Mouse (Mus musculus) hindbrain, embryonic 11.5 days (tissue): ENCODE measurements around the gene Ephb2. TPM values are rescaled to one million over a fixed set of nuclear protein-coding genes. Genes with fewer than 3 reads are reported as not detected.

Source experiments
- ATAC-seq: fragments of 200-750 bp; cut with Nextera tagmentation; 2 replicates; pipeline ENCODE4 v1.8.0; 2017; ENCODE audit warnings: mild to moderate bottlenecking, moderate TSS enrichment, moderate library complexity; ENCODE audit not compliant: low FRiP score
- DNase-seq: peaks from one replicate; pipeline ENCODE4 v3.0.0-alpha.2; 2015; ENCODE audit warnings: low spot score
- H3K27ac ChIP-seq: fragments of 300-500 bp; sonication (generic); 2 replicates; pipeline ENCODE4 v1.5.1; 2014; ENCODE audit warnings: mild to moderate bottlenecking, low read depth, low read length
- H3K27me3 ChIP-seq: fragments of 300-500 bp; sonication (generic); 2 replicates; pipeline ENCODE4 v1.6.1; 2014; ENCODE audit warnings: mild to moderate bottlenecking, low read length, moderate library complexity, mixed read lengths; ENCODE audit not compliant: control insufficient read depth, insufficient read depth
- H3K36me3 ChIP-seq: fragments of 300-500 bp; sonication (generic); 2 replicates; pipeline ENCODE4 v1.6.1; 2014; ENCODE audit warnings: mild to moderate bottlenecking, low read length, moderate library complexity, mixed read lengths; ENCODE audit not compliant: control insufficient read depth, insufficient read depth
- H3K4me1 ChIP-seq: fragments of 300-500 bp; sonication (generic); replicated peaks from 2 replicates; pipeline ENCODE4 v1.6.1; 2014; ENCODE audit warnings: low read length, mixed read lengths; ENCODE audit not compliant: control insufficient read depth, insufficient read depth
- H3K4me2 ChIP-seq: fragments of 300-500 bp; sonication (generic); replicated peaks from 2 replicates; pipeline ENCODE4 v1.6.1; 2014; ENCODE audit warnings: mild to moderate bottlenecking, low read depth, low read length
- H3K4me3 ChIP-seq: fragments of 300-500 bp; sonication (generic); 2 replicates; pipeline ENCODE4 v1.5.1; 2014; ENCODE audit warnings: low read depth, low read length
- H3K9ac ChIP-seq: fragments of 300-500 bp; sonication (generic); 2 replicates; pipeline ENCODE4 v1.6.1; 2014; ENCODE audit warnings: low read depth, low read length
- H3K9me3 ChIP-seq: fragments of 300-500 bp; sonication (generic); 2 replicates; pipeline ENCODE4 v1.6.1; 2016; ENCODE audit warnings: low read length; ENCODE audit not compliant: control insufficient read depth
- WGBS: fragments of 180-500 bp; shearing (Covaris S2); extraction: QIAGEN DNeasy Blood & Tissue Kit; methylation state at CpG from one replicate; pipeline ENCODE4 v1.1.7; 2014; 5-methylcytosine and 5-hydroxymethylcytosine counted together
- polyA plus RNA-seq: library from polyadenylated mRNA; unstranded; fragments of >200 nt; fragmentation: Nextera tagmentation; extraction: Ambion mirVana; gene quantifications from 2 replicates; pipeline ENCODE4 v1.2.1, GENCODE M21; 2014

Gene Ephb2
- polyA plus RNA-seq, 1 experiment from 2014 or later, result 18.5 TPM

DNA sequence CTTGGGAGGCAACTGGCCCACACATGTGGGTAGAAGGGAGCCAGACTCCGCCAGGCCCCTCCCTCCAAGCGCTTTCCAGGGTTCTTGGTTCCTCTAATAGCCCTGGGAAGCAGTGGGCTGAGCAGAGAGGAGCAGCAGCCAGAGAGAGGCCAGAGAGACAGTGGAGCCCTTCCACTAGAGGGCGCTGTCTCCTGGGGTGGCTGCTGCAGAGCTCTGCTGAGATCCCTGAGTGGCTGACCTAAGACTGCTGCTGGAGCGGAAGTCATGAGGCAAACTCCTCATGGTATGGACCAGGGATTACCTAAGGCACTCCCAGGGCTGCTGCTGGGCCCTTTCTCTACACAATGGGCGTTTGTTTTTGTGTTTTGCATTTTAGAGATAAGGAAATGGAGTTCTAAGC lies 20.4 kb downstream of the Ephb2 start:
- H3K4me3 ChIP-seq, result no peak overlapping the region
- DNase-seq (no peak), ATAC-seq (no peak)
- no peak overlapping the region for H3K27ac ChIP-seq
- no peaks in the 10 kb centered on the region for H3K27me3 ChIP-seq
- H3K36me3 ChIP-seq, result no peaks in the 10 kb centered on the region
- peaks cover 22% of the 10 kb centered on the region for H3K4me1 ChIP-seq
- no peak overlapping the region for H3K9ac ChIP-seq
- WGBS, result 76% methylated on average over 5 of the region's 5 CpGs
- H3K9me3 ChIP-seq, result no peaks in the 10 kb centered on the region
- H3K4me2 ChIP-seq, result no peak overlapping the region

- Histone ChIP-seq H3K4me2 (no peak overlapping the region), H3K9ac (no peak overlapping the region), H3K4me1 (peaks cover 15% of the 10 kb centered on the region), H3K4me3 (no peak overlapping the region), H3K36me3 (no peaks in the 10 kb centered on the region), H3K27ac (no peak overlapping the region; the same call in 1 of the 2 replicates), H3K9me3 (no peaks in the 10 kb centered on the region), H3K27me3 (no peaks in the 10 kb centered on the region)
- 68% methylated on average over 4 of the region's 4 CpGs for WGBS
- ATAC-seq, result no peak
- no peak for DNase-seq
Observed at GRCm38 (mm10) chr4:136812543-136812942, 23.2 kb downstream of the Ephb2 start.

DNA sequence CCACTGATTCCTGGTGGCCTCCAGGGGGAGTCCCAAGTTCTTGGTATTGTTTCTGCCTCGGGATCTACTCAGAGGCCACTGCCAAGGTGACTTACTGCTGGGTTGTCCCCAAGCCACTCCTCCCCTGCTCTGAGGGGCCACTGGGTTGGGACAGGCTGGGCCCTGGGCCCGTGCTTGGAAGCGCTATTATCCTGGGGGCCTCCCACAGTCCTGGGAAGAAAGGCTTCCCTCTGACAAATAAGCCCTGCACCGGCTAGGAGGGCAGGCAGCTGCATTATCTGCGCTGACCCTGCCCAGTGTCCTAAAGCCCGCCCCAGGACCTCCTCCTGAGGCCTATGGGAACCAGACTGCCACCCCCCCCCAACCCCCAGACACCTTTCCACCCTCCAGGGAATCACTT lies 24.2 kb downstream of the Ephb2 start:
- ATAC-seq, result no peak; the same call in 1 of the 2 replicates
- Histone ChIP-seq H3K27me3 (no peaks in the 10 kb centered on the region), H3K36me3 (no peaks in the 10 kb centered on the region), H3K27ac (peak overlapping the region; percentile 47; the same call in 1 of the 2 replicates), H3K9ac (peak overlapping the region; percentile 19; the same call in 1 of the 2 replicates), H3K9me3 (no peaks in the 10 kb centered on the region), H3K4me1 (peaks cover 22% of the 10 kb centered on the region), H3K4me2 (no peak overlapping the region), H3K4me3 (no peak overlapping the region)
- DNase-seq, result no peak
- 17% methylated on average over 6 of the region's 6 CpGs for WGBS

DNA sequence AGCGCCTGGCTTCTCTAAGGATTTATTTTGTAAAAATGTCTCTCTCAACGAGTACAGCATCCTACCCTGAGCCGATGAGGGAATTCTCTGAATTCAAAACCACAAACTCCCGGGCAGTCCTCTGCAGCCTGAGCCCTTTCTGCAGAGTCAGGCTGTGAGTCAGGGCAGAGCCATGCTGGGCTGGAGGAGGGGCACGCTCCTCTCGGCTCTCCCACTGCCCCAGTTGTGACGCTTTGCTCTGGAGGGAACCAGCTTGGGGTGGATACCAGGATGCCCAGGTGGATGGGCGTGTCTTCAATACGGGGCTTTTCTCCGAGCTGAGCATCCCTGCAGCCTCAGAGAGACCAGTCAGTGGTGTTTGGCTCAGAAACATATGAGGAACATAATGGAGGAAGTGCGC lies 27.3 kb downstream of the Ephb2 start:
- 29% methylated on average over 11 of the region's 11 CpGs for WGBS
- peak; percentile 38 for DNase-seq

DNA sequence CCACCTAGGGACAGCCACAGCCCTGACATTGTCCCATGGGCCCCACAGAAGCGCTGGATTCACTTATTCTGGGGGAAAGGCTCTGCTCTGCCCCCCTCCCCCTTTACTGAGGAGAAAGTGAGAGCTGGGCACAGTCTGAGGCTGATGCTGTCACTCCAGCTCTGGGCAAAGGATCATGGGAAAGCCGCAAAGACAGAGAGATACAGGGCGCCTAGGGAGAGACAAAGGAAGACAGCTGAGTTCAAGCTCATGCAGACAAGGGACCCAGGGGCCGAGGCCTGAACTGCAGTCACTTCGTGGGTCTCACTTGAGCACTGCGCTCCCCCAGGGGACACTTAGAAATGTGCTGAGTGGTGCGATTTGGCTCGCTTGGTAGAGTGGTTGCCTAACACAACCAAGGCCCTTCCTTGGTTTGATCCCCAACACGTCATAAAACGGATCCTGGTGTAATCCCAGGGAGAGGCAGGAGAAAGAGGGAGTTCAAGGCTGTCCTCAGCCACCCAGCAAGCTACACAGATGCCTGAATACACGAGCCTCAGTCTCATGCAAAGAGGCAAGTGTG lies 28.3 kb downstream of the Ephb2 start:
- Histone ChIP-seq H3K27ac (no peak overlapping the region; the same call in 1 of the 2 replicates), H3K4me3 (no peak overlapping the region), H3K4me2 (no peak overlapping the region), H3K9ac (no peak overlapping the region), H3K27me3 (no peaks in the 10 kb centered on the region), H3K4me1 (peaks cover 22% of the 10 kb centered on the region), H3K36me3 (no peaks in the 10 kb centered on the region), H3K9me3 (no peaks in the 10 kb centered on the region)
- ATAC-seq (no peak; the same call in 1 of the 2 replicates), DNase-seq (peak; percentile 47)
- 51% methylated on average over 11 of the region's 11 CpGs for WGBS

More for the DNA sequence above, 27.3 kb downstream of the Ephb2 start:
- peaks cover 22% of the 10 kb centered on the region for H3K4me1 ChIP-seq
- no peak for ATAC-seq
- no peak overlapping the region for H3K4me3 ChIP-seq
- no peak overlapping the region for H3K27ac ChIP-seq
- H3K27me3 ChIP-seq, result no peaks in the 10 kb centered on the region
- 0 out of 2 replicates have a peak overlapping the region, but pooled peaks have one; percentile 3 for H3K4me2 ChIP-seq
- peak overlapping the region; percentile 34; the same call in 1 of the 2 replicates for H3K9ac ChIP-seq
- no peaks in the 10 kb centered on the region for H3K36me3 ChIP-seq
- no peaks in the 10 kb centered on the region for H3K9me3 ChIP-seq

DNA sequence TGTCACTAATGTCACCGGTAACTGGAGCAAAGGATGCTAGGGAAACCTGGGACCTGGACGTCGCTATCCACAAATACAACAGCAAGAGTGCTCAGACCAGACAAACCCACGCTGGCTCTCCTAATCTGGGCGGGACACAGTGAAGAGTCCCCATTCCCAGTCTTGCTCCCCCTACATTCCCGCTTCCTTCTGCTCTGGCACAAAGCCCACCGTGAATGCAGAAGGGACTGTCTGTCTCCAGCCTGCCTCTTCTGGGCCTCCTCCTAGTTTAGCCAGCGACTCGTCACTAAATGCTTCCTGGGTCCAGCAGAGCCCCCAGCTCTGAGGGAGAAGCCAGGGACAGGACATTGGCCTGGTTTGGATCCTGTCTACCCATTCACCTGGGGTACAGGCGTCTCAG lies 29.5 kb downstream of the Ephb2 start:
- Histone ChIP-seq H3K4me1 (peaks cover 16% of the 10 kb centered on the region), H3K9me3 (no peaks in the 10 kb centered on the region), H3K9ac (no peak overlapping the region), H3K27me3 (no peaks in the 10 kb centered on the region), H3K4me3 (no peak overlapping the region), H3K36me3 (no peaks in the 10 kb centered on the region), H3K27ac (no peak overlapping the region; the same call in 1 of the 2 replicates), H3K4me2 (no peak overlapping the region)
- 71% methylated on average over 10 of the region's 10 CpGs for WGBS
- ATAC-seq (no peak), DNase-seq (no peak)

GRCm38 (mm10) chr4:136804343-136804742 lies 31.4 kb downstream of the Ephb2 start:
- H3K4me1 ChIP-seq, result peaks cover 17% of the 10 kb centered on the region
- 91% methylated on average over 6 of the region's 6 CpGs for WGBS

DNA sequence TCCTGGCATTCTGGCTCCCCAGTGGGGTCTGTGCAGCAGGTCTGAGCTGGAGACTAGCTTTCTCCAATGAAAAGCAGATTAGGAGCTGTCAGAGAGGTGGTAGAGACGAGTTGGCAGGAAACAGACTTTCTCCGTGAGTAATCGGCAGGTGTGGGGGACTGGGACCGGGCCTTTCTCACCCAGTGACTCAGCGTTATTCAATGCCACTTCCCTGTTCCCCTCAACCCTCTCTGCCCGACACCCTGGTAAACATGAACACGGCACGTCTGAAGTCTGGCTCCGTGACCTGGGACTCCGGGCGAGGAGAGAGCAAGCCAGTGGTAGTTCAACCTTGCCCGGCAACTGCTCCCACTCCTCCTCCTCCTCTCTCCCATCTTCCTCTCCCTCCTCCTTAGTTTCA lies 33.3 kb downstream of the Ephb2 start:
- no peak overlapping the region for H3K4me3 ChIP-seq
- H3K36me3 ChIP-seq, result no peaks in the 10 kb centered on the region
- no peak overlapping the region for H3K4me2 ChIP-seq
- no peaks in the 10 kb centered on the region for H3K9me3 ChIP-seq
- no peak overlapping the region for H3K27ac ChIP-seq
- no peaks in the 10 kb centered on the region for H3K27me3 ChIP-seq
- DNase-seq (no peak), ATAC-seq (no peak)
- whole genome bisulfite sequencing, result 71% methylated on average over 12 of the region's 12 CpGs
- peaks cover 15% of the 10 kb centered on the region for H3K4me1 ChIP-seq
- H3K9ac ChIP-seq, result no peak overlapping the region

More at GRCm38 (mm10) chr4:136804343-136804742, 31.4 kb downstream of the Ephb2 start:
- Histone ChIP-seq H3K9me3 (no peaks in the 10 kb centered on the region), H3K27ac (no peak overlapping the region), H3K4me3 (no peak overlapping the region), H3K36me3 (no peaks in the 10 kb centered on the region), H3K4me2 (no peak overlapping the region), H3K27me3 (no peaks in the 10 kb centered on the region), H3K9ac (no peak overlapping the region)
- DNase-seq, result no peak
- ATAC-seq, result no peak

DNA sequence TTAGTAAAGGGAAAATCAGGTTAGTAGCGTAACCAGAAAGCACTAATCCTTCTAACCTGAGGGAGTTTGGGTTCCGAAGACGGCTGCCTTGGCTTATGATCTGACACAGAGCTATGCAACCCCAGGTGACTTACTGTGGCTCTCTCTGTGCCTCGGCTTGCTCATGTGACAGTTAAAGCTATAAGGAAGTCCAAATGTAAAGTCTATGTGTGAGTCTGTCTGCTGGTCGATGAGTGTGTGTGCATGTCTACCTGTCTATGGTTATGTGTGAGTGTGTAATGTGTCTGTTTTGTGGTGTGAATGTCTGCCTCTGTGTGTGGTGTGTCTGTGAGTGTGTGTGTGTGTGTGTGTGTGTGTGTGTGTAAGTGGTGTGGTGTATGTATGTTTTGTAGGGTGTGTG lies 33.8 kb downstream of the Ephb2 start:
- peaks cover 10% of the 10 kb centered on the region for H3K4me1 ChIP-seq
- H3K9me3 ChIP-seq, result no peaks in the 10 kb centered on the region
- H3K4me3 ChIP-seq, result no peak overlapping the region
- H3K4me2 ChIP-seq, result no peak overlapping the region
- no peak overlapping the region for H3K27ac ChIP-seq
- no peaks in the 10 kb centered on the region for H3K36me3 ChIP-seq
- 89% methylated on average over 5 of the region's 5 CpGs for WGBS
- ATAC-seq (no peak), DNase-seq (no peak)
- no peaks in the 10 kb centered on the region for H3K27me3 ChIP-seq
- H3K9ac ChIP-seq, result no peak overlapping the region
